Mouse (Mus musculus): ENCODE data around the gene Ripor2. TPM values are rescaled to one million over a fixed set of nuclear protein-coding genes. Genes with fewer than 3 reads are reported as not detected.

Ripor2 gene
- polyA plus RNA-seq, 1 experiment from 2014 or later, result 3.1 TPM

- DNase-seq (ENCODE audit: low spot score) (peak; percentile 12), ATAC-seq (peak; percentile 54)
- Histone ChIP-seq H3K9me3 (ENCODE audit: low read length) (no peaks in the 10 kb centered on the region), H3K4me1 (ENCODE audit: insufficient read depth, low read depth, low read length) (no peaks in the 10 kb centered on the region), H3K27me3 (replicated peaks; ENCODE audit: insufficient read depth, low read length) (no peaks in the 10 kb centered on the region), H3K27ac (ENCODE audit: low read length) (no peak overlapping the region), H3K36me3 (ENCODE audit: insufficient read depth, low read length) (no peaks in the 10 kb centered on the region), H3K4me3 (ENCODE audit: low read depth, low read length) (no peak overlapping the region), H3K4me2 (replicated peaks; ENCODE audit: low read depth, low read length) (no peak overlapping the region), H3K9ac (replicated peaks; ENCODE audit: low read depth) (no peak overlapping the region)
- TF ChIP-seq EP300 (IDR thresholded peaks at IDR 0.05) (no peak), CTCF (IDR thresholded peaks at IDR 0.05) (no peak)
- 42% methylated on average over 11 of the region's 11 CpGs for WGBS
Observed at GRCm38 (mm10) chr13:24576338-24577119, 5.5 kb upstream of the Ripor2 start.

- no peaks in the 10 kb centered on the region for H3K9me3 ChIP-seq (ENCODE audit: low read length)
- no peak overlapping the region for H3K4me3 ChIP-seq (ENCODE audit: low read depth, low read length)
- no peak overlapping the region for H3K27ac ChIP-seq (ENCODE audit: low read length)
- no peaks in the 10 kb centered on the region for H3K36me3 ChIP-seq (ENCODE audit: insufficient read depth, low read length)
- no peak for ATAC-seq
- no peak for DNase-seq (ENCODE audit: low spot score)
- H3K27me3 ChIP-seq (replicated peaks; ENCODE audit: insufficient read depth, low read length), result no peaks in the 10 kb centered on the region
- no peak overlapping the region for H3K4me2 ChIP-seq (replicated peaks; ENCODE audit: low read depth, low read length)
- TF ChIP-seq CTCF (IDR thresholded peaks at IDR 0.05), result no peak
- no peak for TF ChIP-seq EP300 (IDR thresholded peaks at IDR 0.05)
- no peak overlapping the region for H3K9ac ChIP-seq (replicated peaks; ENCODE audit: low read depth)
- H3K4me1 ChIP-seq (ENCODE audit: insufficient read depth, low read depth, low read length), result no peaks in the 10 kb centered on the region
Observed at GRCm38 (mm10) chr13:24578317-24578716, 3.7 kb upstream of the Ripor2 start.

GRCm38 (mm10) chr13:24580759-24581158, 1.2 kb upstream of the Ripor2 start:
- Histone ChIP-seq H3K4me2 (replicated peaks; ENCODE audit: low read depth, low read length) (no peak overlapping the region), H3K4me3 (ENCODE audit: low read depth, low read length) (no peak overlapping the region), H3K27me3 (replicated peaks; ENCODE audit: insufficient read depth, low read length) (no peaks in the 10 kb centered on the region), H3K9ac (replicated peaks; ENCODE audit: low read depth) (no peak overlapping the region), H3K36me3 (ENCODE audit: insufficient read depth, low read length) (no peaks in the 10 kb centered on the region), H3K27ac (ENCODE audit: low read length) (no peak overlapping the region), H3K9me3 (ENCODE audit: low read length) (no peaks in the 10 kb centered on the region), H3K4me1 (ENCODE audit: insufficient read depth, low read depth, low read length) (no peaks in the 10 kb centered on the region)
- 76% methylated on average over 8 of the region's 8 CpGs for WGBS
- ATAC-seq (no peak), DNase-seq (ENCODE audit: low spot score) (no peak)
- TF ChIP-seq CTCF (IDR thresholded peaks at IDR 0.05) (no peak), EP300 (IDR thresholded peaks at IDR 0.05) (no peak)

- DNase-seq (ENCODE audit: low spot score), result no peak
- no peak for ATAC-seq
- Histone ChIP-seq H3K9me3 (ENCODE audit: low read length) (no peaks in the 10 kb centered on the region), H3K9ac (replicated peaks; ENCODE audit: low read depth) (no peak overlapping the region), H3K27ac (ENCODE audit: low read length) (no peak overlapping the region), H3K4me1 (ENCODE audit: insufficient read depth, low read depth, low read length) (no peaks in the 10 kb centered on the region), H3K4me3 (ENCODE audit: low read depth, low read length) (no peak overlapping the region), H3K36me3 (ENCODE audit: insufficient read depth, low read length) (no peaks in the 10 kb centered on the region), H3K27me3 (replicated peaks; ENCODE audit: insufficient read depth, low read length) (no peaks in the 10 kb centered on the region), H3K4me2 (replicated peaks; ENCODE audit: low read depth, low read length) (no peak overlapping the region)
- TF ChIP-seq EP300 (IDR thresholded peaks at IDR 0.05) (no peak), CTCF (IDR thresholded peaks at IDR 0.05) (no peak)
- WGBS, result 67% methylated on average over 5 of the region's 5 CpGs
Observed at GRCm38 (mm10) chr13:24584403-24584802, 2.4 kb downstream of the Ripor2 start.

- Histone ChIP-seq H3K9me3 (ENCODE audit: low read length) (no peaks in the 10 kb centered on the region), H3K27me3 (replicated peaks; ENCODE audit: insufficient read depth, low read length) (no peaks in the 10 kb centered on the region), H3K36me3 (ENCODE audit: insufficient read depth, low read length) (no peaks in the 10 kb centered on the region), H3K4me3 (ENCODE audit: low read depth, low read length) (no peak overlapping the region), H3K27ac (ENCODE audit: low read length) (no peak overlapping the region), H3K9ac (replicated peaks; ENCODE audit: low read depth) (no peak overlapping the region), H3K4me1 (ENCODE audit: insufficient read depth, low read depth, low read length) (no peaks in the 10 kb centered on the region), H3K4me2 (replicated peaks; ENCODE audit: low read depth, low read length) (no peak overlapping the region)
- WGBS, result 60% methylated on average over 6 of the region's 6 CpGs
- TF ChIP-seq CTCF (IDR thresholded peaks at IDR 0.05), result no peak
- no peak for TF ChIP-seq EP300 (IDR thresholded peaks at IDR 0.05)
- DNase-seq (ENCODE audit: low spot score) (peak; percentile 49), ATAC-seq (no peak)
Observed at GRCm38 (mm10) chr13:24584841-24585240, 2.9 kb downstream of the Ripor2 start.

- H3K4me3 ChIP-seq (ENCODE audit: low read depth, low read length), result no peak overlapping the region
- no peak overlapping the region for H3K4me2 ChIP-seq (replicated peaks; ENCODE audit: low read depth, low read length)
- no peak overlapping the region for H3K9ac ChIP-seq (replicated peaks; ENCODE audit: low read depth)
- H3K9me3 ChIP-seq (ENCODE audit: low read length), result no peaks in the 10 kb centered on the region
- peak; percentile 28 for TF ChIP-seq CTCF (IDR thresholded peaks at IDR 0.05)
- TF ChIP-seq EP300 (IDR thresholded peaks at IDR 0.05), result no peak
- 52% methylated on average over 9 of the region's 9 CpGs for WGBS
- H3K36me3 ChIP-seq (ENCODE audit: insufficient read depth, low read length), result no peaks in the 10 kb centered on the region
- H3K27me3 ChIP-seq (replicated peaks; ENCODE audit: insufficient read depth, low read length), result no peaks in the 10 kb centered on the region
- no peaks in the 10 kb centered on the region for H3K4me1 ChIP-seq (ENCODE audit: insufficient read depth, low read depth, low read length)
- H3K27ac ChIP-seq (ENCODE audit: low read length), result no peak overlapping the region
- ATAC-seq, result no peak
- no peak for DNase-seq (ENCODE audit: low spot score)
Observed at GRCm38 (mm10) chr13:24585369-24585768, 3.4 kb downstream of the Ripor2 start.
